Mouse (Mus musculus) G1E (cell line): Measurements from ENCODE around the gene Coq8a. TPM values are rescaled to one million over a fixed set of nuclear protein-coding genes. Genes with fewer than 3 reads are reported as not detected.
A peak's percentile ranks its signal among the peaks of the same experiment; 100 is the strongest.

ENCODE experiments used
- ATAC-seq: 2 replicates; pipeline ENCODE4 v1.8.0; 2016; ENCODE audit warnings: mild to moderate bottlenecking; ENCODE audit not compliant: insufficient number of reproducible peaks, poor library complexity, low FRiP score, severe bottlenecking; ENCODE audit errors: extremely low read depth
- DNase-seq: peaks from one replicate; pipeline ENCODE4 v3.0.0; 2012; ENCODE audit warnings: low spot score
- H3K27me3 ChIP-seq: 2 replicates; pipeline ENCODE4 v1.6.1; 2012; ENCODE audit warnings: mild to moderate bottlenecking, low read length, inconsistent platforms; ENCODE audit not compliant: insufficient read depth
- H3K36me3 ChIP-seq: replicated peaks from 2 replicates; pipeline ENCODE3; 2012; ENCODE audit warnings: mild to moderate bottlenecking, inconsistent platforms
- H3K4me1 ChIP-seq: 2 replicates; pipeline ENCODE4 v1.6.1; 2012; ENCODE audit warnings: low read depth, low read length, inconsistent platforms, mixed read lengths; ENCODE audit not compliant: insufficient read depth
- H3K4me3 ChIP-seq: 2 replicates; pipeline ENCODE4 v1.5.1; 2012; ENCODE audit warnings: low read depth, mild to moderate bottlenecking, inconsistent platforms, low read length, moderate library complexity, mixed read lengths
- H3K9me3 ChIP-seq: replicated peaks from 2 replicates; pipeline ENCODE4 v1.6.1; 2012; ENCODE audit warnings: inconsistent platforms
- CTCF ChIP-seq: IDR thresholded peaks from 2 replicates; pipeline ENCODE4 v1.5.1; 2012; ENCODE audit warnings: low read depth, low read length, inconsistent platforms, mixed read lengths
- GATA1 ChIP-seq: IDR thresholded peaks from 2 replicates; pipeline ENCODE4 v1.6.1; 2012; ENCODE audit warnings: borderline replicate concordance, low read length, inconsistent platforms, mixed read lengths
- GATA2 ChIP-seq: IDR thresholded peaks from 2 replicates; pipeline ENCODE4 v1.6.1; 2012; ENCODE audit warnings: low read depth, low read length, inconsistent platforms, borderline replicate concordance
- POLR2AphosphoS5 ChIP-seq: IDR thresholded peaks from 2 replicates; pipeline ENCODE4 v1.6.1; 2012; ENCODE audit warnings: low read depth, low read length, inconsistent platforms; ENCODE audit not compliant: insufficient replicate concordance
- TAL1 ChIP-seq: conservative IDR thresholded peaks from 2 replicates; pipeline ENCODE4 v1.6.1; 2012; ENCODE audit warnings: low read depth, low read length, inconsistent platforms, mixed read lengths
- polyA plus RNA-seq: library from polyadenylated mRNA; stranded (reverse); fragments of >175 nt; gene quantifications from 2 replicates; pipeline ENCODE4 v1.2.3, GENCODE M21; 2012
- total RNA-seq, 2 experiments: library from RNA; stranded (forward) in 1 of 2; stranded (reverse) in 1 of 2; fragments of 200-1000 nt in 1 of 2; fragments of >200 nt in 1 of 2; fragmentation: Nextera tagmentation in 1 of 2; gene quantifications; 2 replicates each; pipeline ENCODE4 v1.2.3; 2014 to 2017

Gene Coq8a
- total and polyA plus RNA-seq, 3 experiments: 4.0 to 6.2 (median 4.4) TPM

DNA sequence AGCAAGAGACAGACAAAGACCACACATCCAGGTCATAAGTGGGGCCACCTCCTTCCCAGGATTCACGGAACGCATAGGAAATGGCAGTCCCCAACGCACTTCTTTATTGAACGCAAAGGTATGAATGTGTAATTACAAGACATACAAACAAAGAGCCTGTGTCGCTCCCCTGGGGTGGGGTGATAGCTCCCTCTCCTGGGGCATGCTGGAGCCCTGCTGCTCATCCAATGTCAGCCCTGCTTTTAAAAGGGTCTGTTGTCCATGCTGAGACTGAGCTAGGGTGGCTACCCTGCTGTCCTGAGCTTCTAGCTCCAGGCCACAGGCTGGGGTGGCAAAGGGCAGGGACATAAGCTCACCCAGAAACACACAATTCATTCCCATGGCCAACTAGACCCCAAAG lies 32.9 kb downstream of the Coq8a start:
- H3K4me3 ChIP-seq: no peak overlapping the region
- H3K27me3 ChIP-seq: peaks cover 3% of the 10 kb centered on the region; the same call in 1 of the 2 replicates
- no peak for ATAC-seq
- no peaks in the 10 kb centered on the region for H3K9me3 ChIP-seq
- peaks cover 47% of the 10 kb centered on the region for H3K36me3 ChIP-seq
- TF ChIP-seq CTCF: no peak
- no peak for TF ChIP-seq GATA2
- TF ChIP-seq TAL1: no peak
- no peak for TF ChIP-seq GATA1
- no peak for TF ChIP-seq POLR2AphosphoS5
- no peak for DNase-seq
- peaks cover 2% of the 10 kb centered on the region; the same call in 1 of the 2 replicates for H3K4me1 ChIP-seq

GRCm38 (mm10) chr1:180162986-180163385 lies 36.4 kb downstream of the Coq8a start:
- no peak overlapping the region for H3K4me3 ChIP-seq
- H3K27me3 ChIP-seq: no peaks in the 10 kb centered on the region
- no peaks in the 10 kb centered on the region for H3K9me3 ChIP-seq
- TF ChIP-seq POLR2AphosphoS5: no peak
- no peak for TF ChIP-seq GATA1
- TF ChIP-seq TAL1: no peak
- no peak for TF ChIP-seq CTCF
- TF ChIP-seq GATA2: no peak
- ATAC-seq (no peak), DNase-seq (no peak)
- H3K4me1 ChIP-seq: peaks cover 15% of the 10 kb centered on the region
- peaks cover 58% of the 10 kb centered on the region for H3K36me3 ChIP-seq

DNA sequence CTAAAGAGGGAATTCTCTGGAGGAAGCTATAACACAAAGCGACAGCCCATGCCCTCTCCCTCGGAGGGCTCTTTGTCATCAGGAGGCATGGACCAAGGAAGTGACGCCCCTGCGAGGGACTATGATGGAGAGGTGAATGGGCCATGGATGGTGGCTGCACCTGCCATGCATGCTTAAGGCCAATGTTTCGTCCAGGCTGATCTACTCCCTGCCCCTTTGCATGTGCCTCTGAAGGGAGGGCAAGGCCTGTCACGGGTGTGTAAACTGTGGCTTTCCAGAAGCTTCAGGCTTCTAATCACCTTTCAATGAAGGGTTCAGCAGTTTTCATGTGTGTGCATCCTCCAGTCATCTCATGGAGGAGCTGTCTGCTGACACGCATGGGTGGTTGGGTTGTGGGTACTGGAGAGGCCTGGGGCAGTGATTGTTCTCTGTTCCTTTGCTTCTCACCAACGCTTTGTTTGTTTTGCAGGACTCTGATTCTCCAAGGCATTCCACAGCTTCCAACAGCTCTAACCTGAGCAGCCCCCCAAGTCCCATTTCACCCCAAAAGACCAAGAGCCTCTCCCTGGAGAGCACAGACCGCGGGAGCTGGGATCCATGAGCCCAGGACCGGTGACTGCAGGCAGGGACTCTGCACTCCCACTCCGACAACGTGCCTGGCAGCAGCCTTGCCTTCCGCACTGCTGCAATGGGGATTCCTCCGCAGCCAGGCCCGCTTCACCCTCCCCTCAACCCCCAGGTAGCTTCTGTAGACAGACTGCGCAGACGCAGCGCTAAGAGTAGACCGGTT lies 37.6 kb downstream of the Coq8a start:
- TF ChIP-seq GATA2 (no peak), TAL1 (no peak), CTCF (no peak), POLR2AphosphoS5 (no peak), GATA1 (no peak)
- Histone ChIP-seq H3K9me3 (no peaks in the 10 kb centered on the region), H3K36me3 (peaks cover 46% of the 10 kb centered on the region), H3K4me3 (no peak overlapping the region), H3K4me1 (peaks cover 18% of the 10 kb centered on the region), H3K27me3 (no peaks in the 10 kb centered on the region)
- no peak for DNase-seq
- no peak for ATAC-seq

DNA sequence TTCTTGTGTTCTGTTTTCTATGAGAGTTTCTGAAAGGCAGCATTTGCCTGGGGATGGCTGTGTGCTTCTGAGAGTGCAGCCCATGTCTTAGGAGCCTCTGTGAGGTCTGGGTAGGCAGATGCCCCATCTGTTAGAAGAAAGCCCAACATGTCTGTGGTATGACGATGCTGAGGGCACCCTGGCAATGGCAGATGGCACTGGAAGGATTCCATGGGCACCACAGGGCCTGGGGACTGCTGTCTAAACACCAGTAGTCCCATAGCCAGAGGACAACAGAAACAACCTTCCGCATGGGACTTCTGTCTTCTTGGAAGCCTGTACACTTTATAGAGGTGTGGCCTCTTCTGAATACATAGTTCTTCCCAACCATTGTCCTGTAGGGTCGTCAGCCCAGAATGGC lies 38.2 kb downstream of the Coq8a start:
- TF ChIP-seq GATA2 (no peak), GATA1 (no peak), POLR2AphosphoS5 (no peak), CTCF (no peak), TAL1 (no peak)
- no peak overlapping the region for H3K4me3 ChIP-seq
- peaks cover 40% of the 10 kb centered on the region for H3K36me3 ChIP-seq
- no peaks in the 10 kb centered on the region for H3K27me3 ChIP-seq
- no peaks in the 10 kb centered on the region for H3K9me3 ChIP-seq
- peaks cover 18% of the 10 kb centered on the region for H3K4me1 ChIP-seq
- ATAC-seq: no peak
- DNase-seq: no peak

GRCm38 (mm10) chr1:180160545-180160944 lies 38.9 kb downstream of the Coq8a start:
- Histone ChIP-seq H3K9me3 (no peaks in the 10 kb centered on the region), H3K4me3 (no peak overlapping the region), H3K27me3 (no peaks in the 10 kb centered on the region), H3K36me3 (peaks cover 38% of the 10 kb centered on the region), H3K4me1 (peaks cover 20% of the 10 kb centered on the region)
- DNase-seq (no peak), ATAC-seq (no peak)
- TF ChIP-seq CTCF: no peak
- no peak for TF ChIP-seq GATA2
- no peak for TF ChIP-seq GATA1
- no peak for TF ChIP-seq TAL1
- TF ChIP-seq POLR2AphosphoS5: no peak

- peaks cover 18% of the 10 kb centered on the region for H3K4me1 ChIP-seq
- DNase-seq (peak; percentile 12), ATAC-seq (peak; percentile 28; the same call in 1 of the 2 replicates)
- H3K36me3 ChIP-seq: peaks cover 39% of the 10 kb centered on the region
- H3K27me3 ChIP-seq: no peaks in the 10 kb centered on the region
- no peak overlapping the region for H3K4me3 ChIP-seq
- TF ChIP-seq POLR2AphosphoS5: no peak
- TF ChIP-seq GATA2: no peak
- no peak for TF ChIP-seq GATA1
- TF ChIP-seq CTCF: no peak
- no peak for TF ChIP-seq TAL1
- no peaks in the 10 kb centered on the region for H3K9me3 ChIP-seq
These were observed 40.8 kb downstream of the Coq8a start for GRCm38 (mm10) chr1:180158648-180159047.

DNA sequence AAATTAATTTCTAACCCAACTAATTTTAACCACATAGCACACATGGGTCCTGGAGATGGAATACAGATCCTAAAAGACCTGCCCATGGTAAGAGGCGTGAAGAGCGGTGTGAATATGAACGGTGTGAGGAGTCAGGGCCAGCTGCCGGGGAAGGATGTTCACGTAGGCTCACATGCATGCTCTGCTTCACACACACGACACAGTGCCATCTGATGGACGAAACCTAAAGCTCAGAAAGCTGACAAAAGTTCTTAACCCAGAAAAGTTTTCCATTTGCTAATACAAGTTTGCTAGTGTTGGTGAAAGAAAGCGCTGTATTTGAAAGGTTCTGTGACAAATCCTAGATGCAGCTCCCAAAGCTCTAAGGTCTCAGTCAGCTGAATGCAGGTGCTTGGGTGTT lies 48.2 kb downstream of the Coq8a start:
- ATAC-seq (no peak), DNase-seq (no peak)
- Histone ChIP-seq H3K27me3 (no peaks in the 10 kb centered on the region), H3K36me3 (peaks cover 37% of the 10 kb centered on the region), H3K4me3 (no peak overlapping the region), H3K9me3 (no peaks in the 10 kb centered on the region), H3K4me1 (peaks cover 32% of the 10 kb centered on the region)
- TF ChIP-seq TAL1 (no peak), GATA2 (no peak), POLR2AphosphoS5 (no peak)
